Mouse (Mus musculus): ENCODE measurements at regions not wholly inside any gene's neighbourhood (a gene's known extent, or its start where the extent isn't known, plus 50 kb on each side); places are given as distances from the start of the nearest gene placed in this dataset.

DNA sequence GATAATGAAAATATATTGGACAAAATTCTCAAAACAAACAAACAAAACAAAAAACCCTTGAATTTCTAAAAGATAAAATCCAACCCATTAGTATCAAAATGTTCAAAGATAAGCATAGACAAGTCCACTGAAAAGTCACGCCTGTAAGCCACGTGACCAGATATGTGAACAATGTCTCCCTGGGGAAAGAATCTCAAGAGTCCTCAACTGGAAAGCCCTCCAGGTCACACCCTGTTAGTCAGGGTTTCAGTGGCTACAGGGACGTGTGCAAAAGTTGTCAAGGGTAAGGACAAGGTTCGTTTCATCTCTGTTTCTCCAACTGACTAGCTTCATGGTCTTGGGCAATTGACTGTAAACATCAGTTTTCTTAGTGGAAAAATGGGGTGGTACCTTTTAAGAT is 90.4 kb upstream of the Rora start:
- Histone ChIP-seq H3K4me1 (ENCODE audit: control insufficient read depth, insufficient read depth) (no peaks in the 10 kb centered on the region), H3K36me3 (replicated peaks; ENCODE audit: control insufficient read depth, insufficient read depth, low read length) (no peaks in the 10 kb centered on the region), H3K9me3 (replicated peaks; ENCODE audit: control insufficient read depth, low read length) (no peaks in the 10 kb centered on the region), H3K9ac (replicated peaks; ENCODE audit: low read depth, low read length) (no peak overlapping the region), H3K27ac (ENCODE audit: low read depth) (no peak overlapping the region), H3K4me3 (ENCODE audit: low read depth, low read length) (no peak overlapping the region), H3K27me3 (ENCODE audit: control insufficient read depth, insufficient read depth, low read length) (no peaks in the 10 kb centered on the region), H3K4me2 (ENCODE audit: low read depth, low read length) (no peak overlapping the region)
- DNase-seq (ENCODE audit: low spot score) (no peak), ATAC-seq (ENCODE audit: insufficient read depth, low read depth) (no peak)
- WGBS, result 44% methylated on average over 4 of the region's 4 CpGs
- no peak for TF ChIP-seq CTCF (IDR thresholded peaks at IDR 0.05; ENCODE audit: low read depth)
- TF ChIP-seq EP300 (IDR thresholded peaks at IDR 0.05; ENCODE audit: low read depth), result no peak

DNA sequence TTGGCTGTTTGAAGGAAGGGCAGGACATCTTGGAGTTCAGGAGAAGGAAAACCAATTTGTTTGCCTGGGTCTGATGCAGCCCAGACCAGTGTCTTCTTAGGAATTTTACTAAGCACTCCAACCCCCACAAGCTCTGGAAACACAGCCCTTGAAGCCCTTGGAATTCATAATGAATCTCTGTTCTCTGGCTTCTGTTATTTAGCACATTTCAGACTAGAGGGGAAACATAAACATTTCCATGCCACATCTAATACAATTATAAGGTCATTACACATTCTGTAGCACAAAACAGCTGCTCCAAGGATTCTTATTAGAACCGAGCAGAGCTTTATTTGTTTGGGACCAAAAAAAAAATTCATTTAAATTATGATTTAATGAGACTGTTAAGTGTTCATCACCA is 67.8 kb upstream of the Rora start:
- no peak overlapping the region for H3K9ac ChIP-seq (replicated peaks; ENCODE audit: low read depth, low read length)
- no peak overlapping the region for H3K27ac ChIP-seq (ENCODE audit: low read depth)
- no peaks in the 10 kb centered on the region for H3K9me3 ChIP-seq (replicated peaks; ENCODE audit: control insufficient read depth, low read length)
- H3K27me3 ChIP-seq (ENCODE audit: control insufficient read depth, insufficient read depth, low read length), result no peaks in the 10 kb centered on the region
- no peak overlapping the region for H3K4me2 ChIP-seq (ENCODE audit: low read depth, low read length)
- no peaks in the 10 kb centered on the region for H3K4me1 ChIP-seq (ENCODE audit: control insufficient read depth, insufficient read depth)
- ATAC-seq (ENCODE audit: insufficient read depth, low read depth) (no peak), DNase-seq (ENCODE audit: low spot score) (no peak)
- WGBS, result 52% methylated on average over 1 of the region's 1 CpGs
- H3K36me3 ChIP-seq (replicated peaks; ENCODE audit: control insufficient read depth, insufficient read depth, low read length), result no peaks in the 10 kb centered on the region
- TF ChIP-seq CTCF (IDR thresholded peaks at IDR 0.05; ENCODE audit: low read depth) (no peak), EP300 (IDR thresholded peaks at IDR 0.05; ENCODE audit: low read depth) (no peak)
- H3K4me3 ChIP-seq (ENCODE audit: low read depth, low read length), result no peak overlapping the region

DNA sequence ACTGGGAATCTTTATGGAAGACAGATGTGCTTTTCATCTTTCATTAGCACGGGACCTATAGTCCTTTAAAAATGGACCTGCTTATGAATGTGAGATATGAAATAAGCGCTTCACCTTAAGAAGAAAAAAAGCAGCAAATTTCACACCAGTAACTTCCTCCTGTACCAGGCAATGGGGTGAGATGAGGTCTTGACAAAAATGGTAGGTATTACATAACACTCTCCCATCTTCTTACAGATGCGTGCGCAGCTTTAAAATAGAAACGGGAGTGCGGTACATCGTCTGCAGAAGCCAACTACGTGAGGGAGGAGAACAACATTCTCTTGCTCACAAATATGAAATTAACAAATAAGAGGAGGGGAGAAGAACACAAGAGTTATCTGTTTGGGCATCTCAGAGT is 62.6 kb upstream of the Rora start:
- DNase-seq (ENCODE audit: low spot score), result no peak
- Histone ChIP-seq H3K4me1 (ENCODE audit: control insufficient read depth, insufficient read depth) (no peaks in the 10 kb centered on the region), H3K36me3 (replicated peaks; ENCODE audit: control insufficient read depth, insufficient read depth, low read length) (no peaks in the 10 kb centered on the region), H3K4me3 (ENCODE audit: low read depth, low read length) (no peak overlapping the region), H3K9me3 (replicated peaks; ENCODE audit: control insufficient read depth, low read length) (no peaks in the 10 kb centered on the region), H3K4me2 (ENCODE audit: low read depth, low read length) (no peak overlapping the region), H3K27ac (ENCODE audit: low read depth) (no peak overlapping the region), H3K27me3 (ENCODE audit: control insufficient read depth, insufficient read depth, low read length) (no peaks in the 10 kb centered on the region), H3K9ac (replicated peaks; ENCODE audit: low read depth, low read length) (no peak overlapping the region)
- 85% methylated on average over 8 of the region's 8 CpGs for WGBS
- no peak for ATAC-seq (ENCODE audit: insufficient read depth, low read depth)
- TF ChIP-seq CTCF (IDR thresholded peaks at IDR 0.05; ENCODE audit: low read depth), result no peak
- no peak for TF ChIP-seq EP300 (IDR thresholded peaks at IDR 0.05; ENCODE audit: low read depth)

DNA sequence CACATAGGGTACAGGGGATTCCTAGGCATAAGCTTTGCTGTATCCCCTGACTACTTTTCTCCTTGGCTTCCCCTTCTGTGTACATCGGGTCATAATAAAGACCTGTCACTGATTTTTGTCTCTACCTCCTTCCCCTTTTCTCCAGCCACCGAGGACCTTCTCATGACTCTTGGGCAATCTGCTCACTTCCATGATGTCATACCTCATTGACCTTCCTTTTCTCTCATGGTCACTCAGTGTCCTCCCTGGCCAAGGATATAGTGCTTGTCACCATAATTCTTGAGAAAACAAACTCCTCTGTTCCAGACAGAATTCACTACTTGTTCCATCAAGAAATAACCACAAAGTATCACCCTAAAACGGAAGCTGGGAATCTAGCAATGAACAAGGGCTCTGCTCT is 60.6 kb upstream of the Rora start:
- Histone ChIP-seq H3K4me1 (ENCODE audit: control insufficient read depth, insufficient read depth) (no peaks in the 10 kb centered on the region), H3K9me3 (replicated peaks; ENCODE audit: control insufficient read depth, low read length) (no peaks in the 10 kb centered on the region), H3K36me3 (replicated peaks; ENCODE audit: control insufficient read depth, insufficient read depth, low read length) (no peaks in the 10 kb centered on the region), H3K27me3 (ENCODE audit: control insufficient read depth, insufficient read depth, low read length) (no peaks in the 10 kb centered on the region), H3K9ac (replicated peaks; ENCODE audit: low read depth, low read length) (no peak overlapping the region), H3K4me3 (ENCODE audit: low read depth, low read length) (no peak overlapping the region), H3K27ac (ENCODE audit: low read depth) (no peak overlapping the region), H3K4me2 (ENCODE audit: low read depth, low read length) (no peak overlapping the region)
- DNase-seq (ENCODE audit: low spot score), result no peak
- no peak for ATAC-seq (ENCODE audit: insufficient read depth, low read depth)
- TF ChIP-seq CTCF (IDR thresholded peaks at IDR 0.05; ENCODE audit: low read depth) (no peak), EP300 (IDR thresholded peaks at IDR 0.05; ENCODE audit: low read depth) (no peak)
- WGBS, result 82% methylated on average over 3 of the region's 3 CpGs

DNA sequence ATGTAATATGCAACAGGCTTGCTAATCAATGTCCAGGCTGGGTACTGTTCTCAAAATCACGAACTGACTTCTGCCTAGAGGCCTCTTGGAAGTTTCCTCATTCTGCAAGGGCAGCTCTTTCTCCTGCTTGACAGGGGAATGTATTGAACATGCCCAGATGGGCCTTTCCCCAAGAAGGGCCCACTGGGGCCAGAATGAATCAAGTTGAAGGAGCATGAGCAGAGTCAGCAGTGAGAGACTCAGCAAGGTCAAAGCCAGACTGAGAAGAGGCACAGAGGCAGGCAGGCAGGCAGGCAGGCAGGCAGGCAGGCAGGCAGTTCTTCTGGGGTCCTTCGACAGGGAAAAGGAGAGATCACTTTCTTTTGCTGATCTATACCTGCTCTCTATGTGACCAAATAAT is 59.0 kb upstream of the Rora start:
- no peaks in the 10 kb centered on the region for H3K9me3 ChIP-seq (replicated peaks; ENCODE audit: control insufficient read depth, low read length)
- no peak for TF ChIP-seq EP300 (IDR thresholded peaks at IDR 0.05; ENCODE audit: low read depth)
- no peak for TF ChIP-seq CTCF (IDR thresholded peaks at IDR 0.05; ENCODE audit: low read depth)
- no peak overlapping the region for H3K4me3 ChIP-seq (ENCODE audit: low read depth, low read length)
- H3K9ac ChIP-seq (replicated peaks; ENCODE audit: low read depth, low read length), result no peak overlapping the region
- DNase-seq (ENCODE audit: low spot score) (no peak), ATAC-seq (ENCODE audit: insufficient read depth, low read depth) (no peak)
- H3K4me2 ChIP-seq (ENCODE audit: low read depth, low read length), result no peak overlapping the region
- 58% methylated on average over 2 of the region's 2 CpGs for WGBS
- no peaks in the 10 kb centered on the region for H3K36me3 ChIP-seq (replicated peaks; ENCODE audit: control insufficient read depth, insufficient read depth, low read length)
- no peak overlapping the region for H3K27ac ChIP-seq (ENCODE audit: low read depth)
- no peaks in the 10 kb centered on the region for H3K4me1 ChIP-seq (ENCODE audit: control insufficient read depth, insufficient read depth)
- no peaks in the 10 kb centered on the region for H3K27me3 ChIP-seq (ENCODE audit: control insufficient read depth, insufficient read depth, low read length)

Measured in heart, postnatal 0 days (tissue).